Mouse (Mus musculus) cerebral cortex, adult 2 months (tissue): ENCODE data around the gene Lpcat3.

ENCODE experiments used
- WGBS: fragments of 180-500 bp; shearing (Covaris S2); methylation state at CpG from one replicate; pipeline ENCODE4 v1.1.7; 2018; 5-methylcytosine and 5-hydroxymethylcytosine counted together

Gene Lpcat3

DNA sequence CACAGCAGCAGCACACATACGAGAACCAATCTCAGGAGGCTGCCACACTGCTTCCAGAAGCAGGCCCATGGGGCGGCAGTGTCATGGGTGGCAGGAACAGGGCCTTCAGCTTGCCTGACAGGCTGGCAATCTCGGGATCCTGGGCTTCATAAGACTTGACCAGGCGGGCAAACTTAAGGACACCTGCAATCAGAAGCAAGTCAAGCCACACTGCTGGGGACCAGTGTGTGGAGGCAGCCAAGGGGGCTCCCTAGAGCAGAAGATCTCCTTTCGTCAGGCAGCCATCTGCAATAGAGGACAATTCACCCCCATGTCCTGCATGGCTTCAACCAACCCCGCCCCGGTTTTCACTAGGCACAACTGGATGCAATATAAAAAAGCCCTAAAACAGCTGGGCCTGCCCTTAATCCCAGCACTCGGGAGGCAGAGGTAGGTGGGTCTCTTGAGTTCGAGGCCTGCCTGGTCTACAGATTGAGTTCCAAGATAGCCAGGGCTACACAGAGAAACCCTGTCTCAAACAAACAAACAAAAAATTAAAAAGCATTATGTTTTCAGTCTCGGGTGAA, 76.5 kb downstream of the Lpcat3 start:
- 74% methylated on average over 10 of the region's 10 CpGs for WGBS

DNA sequence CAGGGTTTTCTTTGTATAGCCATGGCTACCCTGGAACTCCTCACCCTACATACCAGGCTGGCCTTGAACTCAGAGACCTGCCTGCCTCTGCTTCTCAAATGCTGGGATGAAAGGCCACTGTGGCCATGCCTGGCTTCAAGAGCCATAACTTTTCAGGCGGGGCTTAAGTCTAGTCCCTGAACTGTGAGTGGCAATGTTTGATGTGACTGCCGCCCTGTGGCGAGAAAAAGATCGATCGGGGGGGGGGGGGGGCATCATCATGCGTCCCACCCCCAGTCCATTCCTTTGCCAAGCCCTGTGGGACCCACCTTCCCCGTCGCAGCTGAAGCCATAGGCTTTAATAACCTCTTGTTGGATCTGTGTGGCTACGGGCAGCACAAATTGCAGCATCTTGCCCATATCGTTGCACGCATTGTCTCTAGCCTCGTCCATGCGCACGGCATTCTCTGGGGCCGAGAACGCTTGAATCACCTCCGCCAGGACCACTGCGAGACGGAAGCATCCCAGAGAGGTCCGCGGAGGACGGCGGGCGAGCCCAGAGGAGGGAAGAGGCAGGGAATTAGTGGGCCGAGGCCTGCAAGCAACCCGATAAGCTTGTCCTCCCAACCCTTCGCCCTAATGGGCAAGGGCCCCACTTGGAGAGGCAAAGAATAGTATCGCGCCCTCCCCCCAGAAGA, 77.5 kb downstream of the Lpcat3 start:
- under 1% methylated on average over 29 of the region's 29 CpGs for whole genome bisulfite sequencing

DNA sequence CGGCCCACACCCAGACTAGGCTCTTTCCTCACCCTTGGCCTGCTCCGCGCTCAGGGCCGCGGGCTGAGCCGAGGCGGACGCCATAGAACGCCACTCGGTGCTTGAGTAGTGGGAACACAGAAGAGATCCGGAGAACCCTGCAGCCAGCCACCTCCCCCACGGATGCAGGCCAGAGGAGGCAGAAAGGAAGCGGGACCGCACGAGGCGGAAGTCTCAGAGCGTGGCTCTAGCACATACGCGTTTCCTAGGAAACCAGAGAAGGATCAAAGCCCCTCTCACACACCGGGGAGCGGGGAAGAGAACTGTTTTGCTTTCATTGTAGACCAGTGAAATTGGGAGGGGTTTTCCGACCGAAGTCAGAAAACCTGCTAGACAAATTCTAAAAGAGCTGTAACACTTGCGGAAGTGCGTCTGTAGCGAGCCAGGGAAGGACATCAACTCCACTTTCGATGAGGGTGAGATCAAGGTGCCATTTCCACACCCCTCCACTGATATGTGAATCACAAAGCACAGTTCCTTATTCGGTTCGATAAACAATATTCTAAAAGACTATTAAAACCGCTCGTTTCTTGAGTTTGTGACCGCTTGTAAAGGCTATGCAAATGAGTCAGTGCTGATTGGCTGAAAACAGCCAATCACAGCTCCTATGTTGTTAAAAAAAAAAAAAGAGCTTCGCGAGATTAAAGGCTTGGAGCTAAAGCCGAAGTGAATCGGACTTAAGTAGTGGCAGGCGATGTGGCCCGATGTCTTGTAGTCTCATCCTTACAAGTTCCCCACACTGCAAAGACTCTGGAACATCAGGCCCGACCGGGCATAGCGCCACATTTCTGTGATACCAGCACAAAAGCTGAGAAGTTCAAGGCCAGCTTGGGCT, 78.3 kb downstream of the Lpcat3 start, which contains the start of gene Grcc10:
TSS of gene Grcc10 (minus strand) at position 487 of the 874 bp plus-strand sequence.
- WGBS, result under 1% methylated on average over 41 of the region's 41 CpGs

DNA sequence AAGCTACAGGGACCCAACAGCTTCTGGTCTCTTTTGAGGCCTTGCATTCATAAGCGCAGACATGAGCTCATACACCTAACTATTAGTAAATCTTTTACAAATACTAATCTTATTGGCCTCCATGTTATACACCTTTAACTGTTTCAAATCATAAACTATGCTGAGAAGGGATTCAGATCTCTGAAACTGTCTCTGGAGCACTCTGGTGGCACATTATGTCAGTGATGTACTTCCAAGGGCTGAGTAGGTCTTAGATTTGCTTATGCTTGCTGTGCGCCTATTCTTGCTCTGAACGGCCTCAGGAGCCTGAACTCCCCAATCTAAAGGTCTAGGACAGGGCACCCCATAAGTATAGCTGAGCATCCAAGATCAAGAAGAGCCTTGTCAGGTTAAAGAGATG, 79.0 kb downstream of the Lpcat3 start:
- 68% methylated on average over 3 of the region's 3 CpGs for WGBS

DNA sequence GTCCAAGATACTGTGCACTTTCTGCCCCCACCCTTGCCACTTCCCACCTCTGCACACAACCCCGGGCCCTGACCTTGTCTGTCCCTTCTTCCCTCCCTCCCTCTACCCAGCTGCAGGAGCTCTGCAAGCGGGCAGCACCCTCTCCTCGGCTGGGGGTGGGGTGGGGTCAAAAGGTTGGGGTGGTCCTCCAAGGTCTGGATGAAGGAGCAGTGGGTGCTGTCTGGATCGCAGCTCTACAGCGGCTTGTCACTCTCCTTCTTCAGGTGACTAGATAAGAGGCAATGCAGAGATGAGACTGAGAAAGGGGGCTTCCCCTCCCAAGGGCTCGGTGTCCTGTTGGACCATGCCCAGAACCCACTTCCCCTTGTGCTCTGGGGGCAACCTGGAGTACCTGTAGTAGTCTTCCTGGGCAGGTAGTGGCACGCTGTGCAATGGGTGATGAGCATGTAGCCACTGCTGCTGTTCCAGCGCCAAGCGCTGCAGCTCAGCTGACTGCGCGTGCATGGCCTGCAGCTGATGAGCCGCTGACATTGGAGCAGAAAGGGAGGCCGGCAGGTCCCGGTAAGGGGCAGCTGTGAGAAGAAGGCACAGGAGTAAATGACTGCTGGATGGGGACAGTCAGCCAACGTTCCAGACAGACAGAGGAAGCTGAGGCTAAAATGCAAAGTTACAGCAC, 80.2 kb downstream of the Lpcat3 start:
- WGBS, result 89% methylated on average over 15 of the region's 15 CpGs

DNA sequence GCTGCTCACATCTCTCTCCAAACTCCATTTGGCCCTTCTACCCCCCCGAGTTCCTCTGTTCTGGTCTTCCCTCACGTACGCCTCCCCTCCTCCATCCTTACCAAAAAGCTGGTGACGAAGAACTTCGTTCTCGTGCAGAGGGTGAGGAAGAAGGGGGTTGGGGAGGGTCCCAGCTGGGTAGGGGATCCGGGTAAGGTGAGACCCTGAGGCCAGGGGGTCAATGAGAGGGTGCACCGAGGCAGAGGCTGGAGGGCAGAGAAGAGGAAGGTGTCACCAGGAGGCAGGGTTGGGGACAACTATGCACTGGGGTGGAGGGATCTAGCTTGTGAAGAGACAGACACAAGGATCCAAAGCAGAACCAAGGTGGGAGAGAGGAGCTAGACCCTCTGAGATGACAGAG, 80.8 kb downstream of the Lpcat3 start:
- WGBS, result 89% methylated on average over 8 of the region's 8 CpGs

DNA sequence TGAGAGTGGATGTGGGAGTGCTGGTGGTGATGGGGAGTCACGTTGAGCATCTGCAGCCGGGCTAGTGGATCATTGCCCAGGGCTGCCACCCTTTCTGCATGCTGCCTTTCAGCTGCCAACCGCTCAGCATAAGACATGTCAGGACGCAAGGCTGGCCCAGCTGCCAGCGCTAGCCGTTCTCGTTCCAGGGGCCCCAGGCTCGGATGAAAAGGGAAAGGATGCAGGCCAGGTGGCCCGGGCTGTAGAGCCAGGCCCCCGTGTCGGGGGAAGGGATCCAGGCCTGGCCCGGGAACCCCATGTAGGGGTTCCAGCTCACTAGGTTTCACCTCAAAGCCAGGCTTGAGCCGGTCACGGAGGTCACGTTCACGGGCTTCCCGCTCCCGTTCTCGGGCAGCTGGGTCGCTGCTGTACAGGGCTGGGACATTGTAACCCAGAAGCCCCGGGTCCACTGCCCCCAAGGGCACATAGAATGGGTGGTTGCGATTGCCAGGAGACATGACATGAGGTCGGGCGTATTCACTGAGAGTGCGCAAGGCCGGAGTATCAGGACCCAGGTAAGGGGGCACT, 82.0 kb downstream of the Lpcat3 start:
- 57% methylated on average over 26 of the region's 26 CpGs for WGBS

DNA sequence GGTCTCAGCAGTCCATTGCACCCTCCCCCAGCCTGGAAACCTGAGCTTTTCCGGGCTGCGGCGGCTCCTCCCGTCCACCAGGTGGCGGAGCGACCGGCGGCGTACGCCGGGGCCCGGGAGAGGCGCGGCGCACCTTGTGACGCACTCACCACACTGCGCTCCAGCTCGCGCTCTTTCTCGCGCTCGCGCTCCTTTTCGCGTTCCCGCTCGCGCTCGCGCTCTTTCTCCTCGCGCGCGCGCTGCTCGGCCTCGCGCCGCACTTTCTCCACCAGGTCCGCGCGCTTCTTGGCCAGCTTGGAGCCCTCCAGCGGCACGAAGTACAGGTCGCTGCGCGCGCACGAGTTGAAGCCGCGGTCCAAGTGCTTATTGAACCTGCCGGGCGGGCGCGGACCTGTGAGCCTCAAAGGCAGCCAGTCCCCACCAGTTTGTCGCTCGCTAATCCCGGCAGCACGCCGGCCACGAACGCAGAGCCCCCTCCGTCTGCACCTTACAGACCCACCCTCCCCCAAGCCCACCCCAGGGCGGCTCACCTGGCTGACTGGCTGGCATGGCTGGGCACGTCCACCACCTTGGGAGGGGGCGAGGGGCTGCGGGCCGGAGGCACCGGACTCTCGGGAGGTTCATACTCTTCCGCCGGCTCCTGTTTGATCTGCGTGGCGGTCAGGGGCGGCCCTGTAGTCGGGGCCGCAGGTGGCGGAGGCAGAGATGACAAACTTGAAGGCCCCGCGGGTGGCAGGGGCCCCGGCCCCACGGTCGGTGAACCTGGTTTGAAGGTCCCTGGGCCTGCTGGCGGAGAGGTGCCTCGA, 82.9 kb downstream of the Lpcat3 start:
- WGBS, result 2% methylated on average over 82 of the region's 85 CpGs

DNA sequence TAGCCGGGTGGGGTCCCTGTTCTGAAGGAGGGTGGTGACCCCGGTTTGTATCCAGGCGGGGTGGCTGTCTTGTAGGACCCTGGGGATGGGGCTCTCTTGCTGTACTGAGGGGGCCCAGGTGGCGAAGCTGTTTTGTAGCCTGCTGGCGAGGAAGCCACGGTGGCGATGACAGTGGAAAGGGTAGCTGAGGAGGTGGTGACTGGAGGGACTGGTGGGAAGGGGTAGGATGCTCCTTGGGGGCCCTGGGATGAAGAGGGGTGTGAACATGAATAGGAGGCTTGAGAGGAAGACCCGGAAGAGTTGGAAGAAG, 83.4 kb downstream of the Lpcat3 start:
- 12% methylated on average over 8 of the region's 8 CpGs for WGBS

DNA sequence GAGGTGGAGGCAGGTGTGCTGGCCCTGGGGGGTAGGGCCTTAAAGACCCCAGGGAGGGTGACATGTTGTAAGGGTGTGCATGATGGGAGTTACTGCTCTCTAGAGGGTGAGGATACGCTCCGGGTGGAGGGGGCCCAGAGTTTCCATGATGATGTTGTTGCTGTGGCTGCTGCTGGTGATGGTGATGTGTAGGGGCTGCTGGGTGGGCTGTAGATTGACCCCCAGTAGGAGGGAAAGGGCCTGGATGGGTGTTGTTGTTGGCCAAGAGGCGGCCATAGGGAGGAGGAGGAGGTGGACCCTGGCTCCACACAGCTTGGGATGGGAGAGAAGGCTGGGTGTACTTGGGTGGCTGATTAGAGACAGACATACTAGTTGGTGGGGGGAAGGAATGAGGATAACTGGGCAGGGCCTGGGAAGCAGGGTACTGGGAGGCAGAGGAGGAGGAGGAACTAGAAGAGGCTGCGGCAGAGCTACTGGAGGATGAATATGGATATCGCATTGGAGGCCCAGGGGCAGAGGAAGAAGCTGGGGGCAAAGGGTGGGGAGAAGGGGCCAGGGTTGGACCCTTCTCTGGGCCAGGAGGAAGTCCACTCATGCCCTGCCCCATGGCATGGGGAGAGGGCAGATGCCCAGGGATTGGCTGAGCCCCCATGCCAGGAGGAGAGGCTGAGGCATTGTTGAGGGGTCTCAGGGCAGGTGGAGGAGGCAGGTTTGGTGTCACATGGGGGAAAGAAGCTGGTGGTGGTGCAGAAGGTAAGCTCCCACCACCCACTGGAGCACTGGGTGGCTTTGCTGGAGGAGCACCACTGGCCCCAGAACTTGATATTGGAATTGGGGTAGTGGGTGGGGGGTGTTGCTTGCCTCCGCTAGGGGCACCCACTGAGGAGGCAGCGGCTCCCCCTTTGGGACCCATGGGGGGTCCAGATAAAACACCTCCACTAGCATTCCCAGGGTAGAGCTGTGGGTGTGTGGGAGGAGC, 84.1 kb downstream of the Lpcat3 start:
- WGBS, result 72% methylated on average over 7 of the region's 7 CpGs

DNA sequence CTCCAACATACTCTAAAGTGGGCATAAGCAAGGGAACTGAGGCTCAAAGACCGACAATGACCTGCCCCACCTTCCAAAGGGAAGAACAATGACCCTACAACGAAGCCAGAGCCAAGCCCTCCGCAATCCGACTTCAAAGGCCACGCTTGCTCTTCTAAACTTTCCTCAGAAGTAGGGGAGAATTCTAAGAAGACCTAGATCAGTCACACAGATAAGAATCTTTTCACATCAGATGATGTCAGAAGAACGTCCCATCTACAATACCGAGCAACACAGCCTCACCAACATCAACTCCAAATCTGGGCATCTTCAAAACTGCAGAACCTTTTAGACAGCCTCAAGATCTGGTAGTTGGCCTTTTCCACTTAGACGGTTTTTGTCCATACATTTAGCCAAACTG, 87.6 kb downstream of the Lpcat3 start:
- WGBS, result 69% methylated on average over 8 of the region's 8 CpGs

DNA sequence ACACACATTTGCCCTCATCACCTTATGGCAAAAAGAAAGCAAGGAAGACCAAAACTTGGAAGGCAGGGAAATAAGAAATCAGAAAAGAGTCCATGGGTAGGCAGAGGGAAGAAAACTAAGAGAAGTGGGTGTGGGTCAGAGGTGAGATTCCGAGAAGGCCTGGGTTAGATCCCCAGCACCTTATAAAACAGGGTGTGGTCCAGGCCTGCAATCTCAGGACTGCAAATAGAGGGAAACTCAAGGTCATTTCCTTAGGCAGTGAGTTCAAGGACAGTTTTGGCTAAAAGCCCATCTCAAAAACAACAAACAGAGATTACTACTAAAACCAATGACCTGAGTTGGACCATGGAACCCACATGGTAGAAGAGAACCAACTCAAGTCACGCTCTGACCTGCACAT, 91.0 kb downstream of the Lpcat3 start:
- WGBS, result 82% methylated on average over 2 of the region's 2 CpGs
